Mouse (Mus musculus): ENCODE measurements around the gene Tapbpl. TPM values are rescaled to one million over a fixed set of nuclear protein-coding genes. Genes with fewer than 3 reads are reported as not detected.

The Tapbpl gene
- total RNA-seq, 4 experiments from 2014 or later = 4.3 to 7.0 (median 6.4) TPM

DNA sequence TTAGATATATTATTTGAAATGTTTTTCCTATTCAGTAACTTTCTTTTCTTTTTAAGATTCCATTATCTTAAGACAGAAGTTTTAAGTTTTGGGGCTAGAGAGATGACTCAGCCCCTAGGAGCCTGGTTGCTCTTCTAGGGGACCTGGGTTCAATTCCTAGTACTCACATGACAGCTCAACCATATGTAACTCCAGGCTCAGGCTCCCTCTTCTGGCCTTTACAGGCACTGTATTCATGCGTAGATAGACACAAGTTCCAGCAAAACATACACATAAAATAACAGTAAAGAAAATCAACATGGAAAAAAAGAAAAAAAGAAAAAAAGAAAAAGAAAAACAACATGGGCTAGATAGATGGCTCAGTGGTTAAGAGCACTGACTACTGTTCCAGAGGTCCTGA, 21.2 kb downstream of the Tapbpl start:
- no peak for DNase-seq (ENCODE audit: low spot score in 2 of 2)

DNA sequence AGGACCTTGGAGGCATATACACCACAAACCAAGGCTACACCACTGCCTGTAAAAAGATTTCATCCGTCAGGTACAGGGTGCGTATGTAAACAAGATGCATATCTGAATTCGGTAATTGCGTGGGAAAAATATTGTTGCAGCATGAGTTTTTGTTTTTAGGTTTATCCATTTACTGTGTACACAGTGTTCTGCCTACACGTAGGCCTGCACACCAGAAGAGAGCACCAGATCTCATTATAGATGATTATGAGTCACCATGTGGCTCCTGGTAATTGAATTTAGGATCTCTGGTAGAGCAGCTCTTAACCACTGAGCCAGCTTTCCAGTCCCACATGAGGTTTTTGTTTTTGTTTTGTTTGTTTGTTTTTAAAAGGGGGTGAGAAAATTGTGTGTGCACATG, 34.5 kb downstream of the Tapbpl start:
- DNase-seq (ENCODE audit: low spot score in 2 of 2) = no peak

DNA sequence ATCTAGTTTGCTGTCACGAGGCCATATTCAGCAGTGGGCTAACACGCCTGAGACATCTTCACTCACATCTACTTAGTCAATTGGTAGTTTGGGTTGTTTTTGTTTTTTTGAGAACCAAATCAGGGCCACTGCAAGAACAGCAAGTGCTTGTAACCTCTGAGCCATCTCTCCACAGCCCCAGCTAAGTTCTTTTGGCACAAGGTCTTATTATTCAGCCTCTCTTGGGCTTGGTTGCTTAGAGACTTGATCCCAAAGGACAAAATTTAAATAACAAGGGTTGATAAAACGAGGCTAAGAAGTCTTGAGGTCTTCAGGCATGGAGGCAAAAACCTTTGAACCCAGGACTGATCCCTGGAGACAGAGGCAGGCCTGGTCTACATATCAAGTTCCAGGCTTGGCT, 35.4 kb downstream of the Tapbpl start:
- DNase-seq (ENCODE audit: low spot score in 2 of 2) = no peak

DNA sequence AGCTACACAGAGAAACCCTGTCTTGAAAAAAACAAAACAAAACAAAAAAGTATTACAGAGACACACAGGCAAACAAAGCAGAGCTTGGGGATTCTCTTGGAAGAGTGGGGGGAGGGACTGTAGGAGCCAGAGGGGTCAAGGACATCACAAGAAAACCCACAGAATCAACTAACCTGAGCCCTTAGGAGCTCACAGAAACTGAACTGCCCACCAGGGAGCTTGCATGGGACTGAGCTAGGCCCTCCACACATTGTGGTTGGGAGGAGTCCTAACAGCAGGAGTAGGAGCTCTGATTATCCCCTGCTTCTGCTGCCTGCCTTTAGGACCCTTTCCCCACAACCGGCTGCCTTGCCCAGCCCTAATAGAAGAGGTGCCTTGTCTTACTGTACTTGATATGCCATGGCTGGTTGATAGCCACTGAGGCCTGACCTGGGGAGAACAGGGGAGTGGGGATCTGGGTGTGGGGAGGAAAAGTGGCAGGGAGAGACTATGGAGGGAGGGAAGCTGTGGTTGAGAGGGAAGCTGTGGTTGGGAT, 36.1 kb downstream of the Tapbpl start:
- DNase-seq (ENCODE audit: low spot score in 2 of 2) = no peak

DNA sequence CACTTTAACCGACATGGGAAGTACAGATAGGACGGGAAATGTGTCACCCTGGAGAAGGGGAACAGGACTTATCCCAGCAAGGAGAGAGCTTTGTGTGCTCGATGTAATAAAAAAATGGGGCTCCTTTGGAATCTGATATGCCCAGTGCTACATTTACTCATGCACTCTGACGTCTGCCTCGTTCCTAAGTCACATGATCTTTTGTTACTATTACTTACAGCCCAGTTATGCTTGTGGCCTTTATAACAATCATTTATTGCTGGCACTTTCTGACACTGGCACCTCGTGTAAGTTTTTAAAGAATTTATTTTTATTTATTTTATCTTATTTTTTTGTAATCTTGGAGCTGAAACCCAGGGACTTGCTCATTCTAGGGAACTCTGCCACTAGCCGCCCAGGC, 38.3 kb downstream of the Tapbpl start:
- DNase-seq (ENCODE audit: low spot score in 2 of 2) = no peak

DNA sequence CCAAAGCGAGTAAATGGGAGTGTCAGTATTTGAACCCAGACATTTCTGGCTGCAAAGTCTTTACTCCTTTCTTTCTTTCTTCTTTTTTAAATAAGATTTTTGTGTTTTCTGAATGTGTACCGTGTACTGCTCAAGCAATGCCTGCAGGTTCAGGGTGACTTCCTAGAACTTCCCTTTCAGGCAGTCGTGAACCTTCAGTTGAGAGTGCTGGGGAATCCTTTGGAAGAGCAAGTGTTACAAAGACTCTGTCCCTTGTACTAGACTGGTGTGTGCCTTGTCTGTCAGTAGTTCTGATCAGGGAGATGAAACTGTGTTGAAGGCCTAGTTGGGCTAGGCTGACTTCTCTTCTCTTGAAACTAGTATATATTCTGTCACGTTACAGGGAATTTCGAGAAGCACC, 38.8 kb downstream of the Tapbpl start:
- DNase-seq (ENCODE audit: low spot score in 2 of 2) = no peak

DNA sequence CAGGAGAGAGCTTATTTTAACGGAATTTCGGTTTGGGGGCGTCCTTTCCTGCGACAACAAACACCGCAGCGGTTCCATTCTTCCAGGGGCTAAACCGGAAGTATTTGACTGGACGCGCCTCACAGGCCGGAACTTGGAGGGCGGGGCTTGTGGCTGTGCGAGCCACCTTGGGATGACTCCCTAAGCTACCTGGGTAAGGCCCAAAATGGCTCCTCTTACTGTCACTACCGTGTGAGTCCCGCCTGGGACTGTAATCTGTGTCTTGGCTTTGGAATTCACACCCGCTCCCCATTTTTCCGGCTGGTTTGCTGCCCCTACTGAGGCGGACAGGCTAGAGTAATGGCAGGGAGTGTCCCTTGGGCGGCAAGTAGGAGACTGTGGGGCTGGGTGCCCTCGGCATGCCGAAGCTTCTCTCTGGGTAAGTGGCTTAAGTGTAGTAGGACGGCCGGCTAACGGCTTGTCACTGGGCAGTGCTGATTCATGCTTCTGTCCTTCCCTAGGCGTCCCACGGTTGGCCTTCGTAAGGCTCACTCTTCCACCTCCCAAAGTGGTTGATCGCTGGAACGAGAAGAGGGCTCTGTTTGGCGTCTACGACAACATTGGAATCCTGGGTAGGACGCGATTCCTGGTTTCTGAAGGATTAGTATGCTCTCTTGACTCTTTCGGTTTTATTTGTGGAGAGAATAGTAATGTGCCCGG, 39.5 kb downstream of the Tapbpl start:
- peak; percentile 83 to 91 for DNase-seq (ENCODE audit: low spot score in 2 of 2)

DNA sequence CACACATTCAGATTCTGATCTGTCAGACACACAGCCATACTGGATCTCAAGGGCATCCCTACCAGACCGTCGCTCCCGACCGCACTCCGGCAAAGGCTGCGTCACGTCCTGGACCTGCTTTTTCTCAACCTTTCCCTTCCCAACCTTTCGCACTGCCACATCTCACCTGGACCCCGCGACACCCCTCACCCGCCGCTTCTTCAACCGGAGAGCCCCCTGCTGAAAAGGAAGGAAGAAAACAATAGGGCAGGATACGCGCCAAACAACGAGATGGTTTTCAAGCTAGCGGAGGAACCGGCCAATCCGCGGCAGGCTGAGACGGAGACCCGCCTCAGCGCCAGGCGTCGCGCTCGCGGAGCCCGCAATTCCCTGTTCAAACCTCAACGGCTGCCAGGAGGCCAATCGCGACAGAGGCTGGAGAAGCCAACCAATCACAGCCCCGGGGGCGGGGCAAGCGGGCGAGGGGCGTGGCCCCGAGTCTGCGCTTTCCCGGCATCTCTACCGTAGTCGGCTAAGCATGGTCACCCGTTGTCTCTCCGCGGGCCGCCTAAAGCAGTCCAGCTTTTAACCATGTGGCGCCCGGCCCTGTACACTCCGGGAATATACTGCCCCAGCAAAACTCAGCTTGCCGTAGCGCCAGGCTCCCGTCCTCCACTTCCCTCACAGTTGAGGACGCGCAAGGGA, 40.2 kb downstream of the Tapbpl start, which contains the start of the genes Ncapd2 and Mrpl51:
Gene Ncapd2, minus strand, starts transcription at position 370 of the 684 bp plus-strand sequence.
Gene Mrpl51, plus strand, starts transcription at position 470 of the 684 bp plus-strand sequence.
- DNase-seq (ENCODE audit: low spot score in 2 of 2) = peak; percentile 91 to 97

DNA sequence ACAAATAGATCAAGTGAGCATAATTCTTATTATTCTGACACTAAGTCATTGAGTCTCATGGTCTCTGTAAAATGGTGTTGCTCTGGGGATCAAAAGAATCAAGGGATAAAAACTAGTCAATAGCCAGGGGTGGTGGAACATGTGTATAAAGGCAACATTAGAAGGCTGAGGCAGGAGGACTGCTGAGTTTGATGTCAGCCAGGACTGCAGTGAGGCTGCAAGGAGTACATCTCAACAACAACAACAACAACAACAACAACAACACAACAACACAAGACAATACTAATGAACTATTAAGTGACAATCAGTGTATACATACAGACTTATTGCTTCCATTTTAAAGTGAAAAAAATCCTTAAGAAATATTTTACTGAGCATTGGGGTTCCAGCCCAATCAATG, 40.8 kb downstream of the Tapbpl start:
- DNase-seq (ENCODE audit: low spot score in 2 of 2) = no peak

DNA sequence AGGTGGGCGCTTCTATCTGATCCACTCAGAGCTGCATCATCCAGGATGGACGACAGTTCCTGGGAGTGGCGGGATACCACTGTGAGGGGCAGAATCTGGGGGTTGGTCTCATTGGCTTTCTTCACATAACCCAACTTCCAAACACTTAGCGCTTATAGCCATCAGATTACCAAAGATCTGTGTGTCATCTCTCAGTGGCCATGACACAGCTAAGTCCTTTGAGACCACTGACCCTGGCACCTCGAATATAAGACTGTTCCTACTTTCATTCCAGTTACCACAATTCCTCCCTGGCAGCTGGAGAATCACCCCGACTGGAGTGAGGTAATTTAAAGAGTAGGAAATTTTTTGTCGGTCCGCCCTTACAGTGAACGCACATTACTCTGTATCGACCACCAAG, 45.5 kb downstream of the Tapbpl start:
- no peak for DNase-seq (ENCODE audit: low spot score in 2 of 2)

DNA sequence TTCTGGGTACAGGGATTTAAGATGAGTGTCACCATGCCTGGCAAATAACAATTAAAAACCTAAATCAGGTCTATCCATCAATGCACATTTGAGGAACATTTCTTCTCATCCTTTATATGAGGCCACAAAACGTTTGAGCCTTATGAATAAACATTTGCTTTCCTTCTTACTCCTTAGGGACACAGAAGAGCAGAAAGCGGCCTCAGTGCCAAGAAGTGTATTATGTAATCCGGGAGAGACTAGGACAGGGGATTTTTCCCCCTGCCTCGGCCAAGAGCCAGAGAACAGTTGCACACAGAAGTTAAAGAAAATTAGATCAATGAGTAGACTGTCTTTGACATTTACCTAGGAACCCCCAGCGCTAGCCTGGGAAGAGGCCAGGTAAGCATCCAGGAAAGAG, 49.5 kb downstream of the Tapbpl start:
- no peak for DNase-seq (ENCODE audit: low spot score in 2 of 2)

DNA sequence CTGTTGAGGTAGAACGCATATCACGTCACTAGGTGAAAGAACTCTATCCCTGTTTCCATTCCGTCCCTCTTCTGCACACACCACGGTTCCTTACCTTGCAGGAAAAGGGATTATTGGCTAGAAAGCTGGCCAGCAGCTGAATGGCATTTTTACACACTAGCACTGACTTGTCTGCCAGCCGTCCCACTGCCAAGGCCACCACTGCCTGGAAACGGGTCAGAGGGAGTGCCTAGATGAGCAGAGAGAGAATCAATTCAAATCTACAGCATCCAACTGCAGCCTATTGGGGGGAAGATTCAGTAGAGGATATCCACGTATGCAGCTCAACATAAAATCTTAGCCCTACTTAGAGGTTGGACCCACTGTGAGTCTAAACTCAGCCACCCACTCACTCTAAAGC, 52.1 kb downstream of the Tapbpl start:
- no peak for DNase-seq (ENCODE audit: low spot score in 2 of 2)

DNA sequence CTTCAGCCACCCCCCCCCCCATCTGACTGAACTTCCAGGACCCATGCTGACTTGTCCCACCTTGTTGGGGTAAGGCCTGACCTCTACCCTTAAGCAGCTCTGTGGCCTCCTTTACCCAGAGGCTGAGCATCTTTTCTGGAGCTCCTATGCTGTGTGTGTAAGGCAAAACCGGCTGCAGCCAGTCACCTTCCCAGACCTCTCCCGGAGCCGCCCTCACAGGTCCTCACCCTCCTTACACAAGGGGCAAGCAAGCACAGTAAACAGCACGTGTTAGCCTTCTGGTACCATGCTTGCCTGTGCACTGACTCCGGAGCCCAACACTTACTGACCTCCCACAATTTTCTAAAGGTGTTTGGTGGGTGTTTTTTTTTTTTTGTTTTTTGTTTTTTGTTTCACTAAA, 56.2 kb downstream of the Tapbpl start:
- no peak for DNase-seq (ENCODE audit: low spot score in 2 of 2)

Small RNAs within 50 kb of the gene (microRNA-seq; reads per million reads assigned to microRNA genes)
- gene Mir3098 = 0.66 to 0.84 reads per million in 2 experiments
- 0 reads per million in 2 experiments for gene Mir8113

Other genes starting within 250 kb of the Tapbpl start
- gene Pianp, start 235.2 kb downstream of the Tapbpl start, total RNA-seq (2022) = 100 to 1,000 TPM; 146 to 232 (median 185) TPM
- 10 to 100 TPM; 36.8 to 48.5 (median 40.5) TPM for gene Zfp384, start 222.7 kb downstream of the Tapbpl start, total RNA-seq (2022)
- gene Ing4, start 192.1 kb downstream of the Tapbpl start, total RNA-seq (2022) = 10 to 100 TPM; 52.5 to 59.2 (median 54.2) TPM
- 10 to 100 TPM in 2 of 4 experiments, 1 to 10 TPM in 2; 8.6 to 12.1 (median 10.1) TPM for gene Acrbp, start 182.2 kb downstream of the Tapbpl start, total RNA-seq (2022)
- gene Lpar5, start 163.9 kb downstream of the Tapbpl start, total RNA-seq (2022) = 1 to 10 TPM in 2 of 4 experiments, under 1 TPM in 2; 0.44 to 1.9 (median 0.82) TPM
- 100 to 1,000 TPM; 161 to 176 (median 173) TPM for gene Chd4, start 135.9 kb downstream of the Tapbpl start, total RNA-seq (2022)
- 10 to 100 TPM; 25.4 to 28.2 (median 27.2) TPM for gene Nop2, start 100.0 kb downstream of the Tapbpl start, total RNA-seq (2022)
- 10 to 100 TPM; 62.0 to 68.5 (median 66.4) TPM for gene Iffo1, start 86.6 kb downstream of the Tapbpl start, total RNA-seq (2022)
- 1,000 to 10,000 TPM; 2,585 to 3,221 (median 2,921) TPM for gene Gapdh, start 65.4 kb downstream of the Tapbpl start, total RNA-seq (2022)
- gene Ncapd2, start 40.2 kb downstream of the Tapbpl start, total RNA-seq (2022) = 10 to 100 TPM; 25.9 to 32.9 (median 30.5) TPM
- 10 to 100 TPM; 74.9 to 79.0 (median 77.2) TPM for gene Mrpl51, start 40.1 kb downstream of the Tapbpl start, total RNA-seq (2022)
- 100 to 1,000 TPM; 127 to 156 (median 131) TPM for gene Vamp1, start 16.3 kb downstream of the Tapbpl start, total RNA-seq (2022)
- under 1 TPM in 1 of 4 experiments, not detected in 3; 0.32 TPM for gene Cd27, start 5.2 kb upstream of the Tapbpl start, total RNA-seq (2022)
- gene Tuba3a, start 54.2 kb upstream of the Tapbpl start, total RNA-seq (2022) = not detected
- gene Ltbr, start 82.0 kb upstream of the Tapbpl start, total RNA-seq (2022) = 10 to 100 TPM in 2 of 4 experiments, 1 to 10 TPM in 2; 7.7 to 11.9 (median 10.3) TPM
- gene Scnn1a, start 88.8 kb upstream of the Tapbpl start, total RNA-seq (2022) = 1 to 10 TPM; 2.6 to 3.7 (median 3.1) TPM
- 10 to 100 TPM; 12.8 to 23.2 (median 16.7) TPM for gene Tnfrsf1a, start 117.5 kb upstream of the Tapbpl start, total RNA-seq (2022)
- gene Plekhg6, start 148.9 kb upstream of the Tapbpl start, total RNA-seq (2022) = under 1 TPM; 0.28 to 0.71 (median 0.40) TPM